10 mouse cellular contexts compared by ENCODE assay signal in genomic region chr17:7577227-7577626, GRCm38 (mm10).
DNase-seq lines count a peak whose midpoint lies in the region; ATAC-seq lines count a peak whose summit lies in the region.
"Had no signal": no experiment of that assay in that cellular context is flagged by ENCODE, and none has a peak within 500 bp of the region (broad histone marks: within the 10 kb centered on the region; RNA-seq: fewer than 3 reads in every experiment).

No protein-coding gene starts in this region.

- H3K4me3 ChIP-seq in midbrain, embryonic 10.5 days = no peak overlapping the region
- H3K4me3 ChIP-seq: embryonic facial prominence, embryonic 12.5 days; liver, embryonic 13.5 days had no signal

- no peak for ATAC-seq in erythroid progenitor cell, adult 5-6 weeks (replicated peaks; ENCODE audit: low FRiP score, poor library complexity, severe bottlenecking)

- WGBS in midbrain, embryonic 10.5 days = 80% methylated on average over 4 of the region's 4 CpGs

- H3K27ac ChIP-seq in midbrain, embryonic 10.5 days (replicated peaks) = no peak overlapping the region
- H3K27ac ChIP-seq: embryonic facial prominence, embryonic 12.5 days; liver, embryonic 13.5 days had no signal

- no peaks in the 10 kb centered on the region for H3K9me3 ChIP-seq in midbrain, embryonic 10.5 days (replicated peaks)
- H3K9me3 ChIP-seq: embryonic facial prominence, embryonic 12.5 days; liver, embryonic 13.5 days had no signal

- no peaks in the 10 kb centered on the region for H3K4me1 ChIP-seq in midbrain, embryonic 10.5 days
- H3K4me1 ChIP-seq: embryonic facial prominence, embryonic 12.5 days; liver, embryonic 13.5 days had no signal

- intact Hi-C loops in gastrocnemius, postnatal 36 days (cut with DNase I) = no loop called here

- no peaks in the 10 kb centered on the region for H3K36me3 ChIP-seq in midbrain, embryonic 10.5 days
- H3K36me3 ChIP-seq: embryonic facial prominence, embryonic 12.5 days; liver, embryonic 13.5 days had no signal

- no peaks in the 10 kb centered on the region for H3K27me3 ChIP-seq in midbrain, embryonic 10.5 days (ENCODE audit: low read depth, poor library complexity, severe bottlenecking)
- H3K27me3 ChIP-seq: embryonic facial prominence, embryonic 12.5 days; liver, embryonic 13.5 days had no signal

- DNase-seq in kidney, adult 9 months = peak; percentile 1
- DNase-seq in kidney, adult 8-10 months = no peak
- DNase-seq in adrenal gland, adult 8-10 months = peak; percentile 70
- DNase-seq in gastrocnemius, postnatal 36 days = peak; percentile 70 to 87
- peak; percentile 38 to 56 for DNase-seq in layer of hippocampus, adult 8-10 months (ENCODE audit: low spot score in 2 of 2)
- DNase-seq in skeletal muscle tissue, adult 2 months (ENCODE audit: low read depth, low spot score) = peak; percentile 87
- DNase-seq in midbrain, embryonic 10.5 days (ENCODE audit: low spot score) = no peak
- DNase-seq: liver, embryonic 13.5 days had no signal

Comparison
In these comparisons a context has a peak if more than half of its experiments do, and no peak if none do; other contexts are left out.
1. DNase-seq: peak in kidney, adult 9 months (single experiment), adrenal gland, adult 8-10 months (single experiment), gastrocnemius, postnatal 36 days (2 of 2), layer of hippocampus, adult 8-10 months (2 of 2) and skeletal muscle tissue, adult 2 months (single experiment); none in kidney, adult 8-10 months (0 of 2) and midbrain, embryonic 10.5 days (single experiment).